Mouse (Mus musculus) embryo, embryonic 10.5 days (tissue): Measurements from ENCODE around the gene Pmis2.

ENCODE experiments used
- DNase-seq: peaks from one replicate; pipeline ENCODE4 v3.0.0-alpha.2; 2015; ENCODE audit warnings: low spot score

The Pmis2 gene

DNA sequence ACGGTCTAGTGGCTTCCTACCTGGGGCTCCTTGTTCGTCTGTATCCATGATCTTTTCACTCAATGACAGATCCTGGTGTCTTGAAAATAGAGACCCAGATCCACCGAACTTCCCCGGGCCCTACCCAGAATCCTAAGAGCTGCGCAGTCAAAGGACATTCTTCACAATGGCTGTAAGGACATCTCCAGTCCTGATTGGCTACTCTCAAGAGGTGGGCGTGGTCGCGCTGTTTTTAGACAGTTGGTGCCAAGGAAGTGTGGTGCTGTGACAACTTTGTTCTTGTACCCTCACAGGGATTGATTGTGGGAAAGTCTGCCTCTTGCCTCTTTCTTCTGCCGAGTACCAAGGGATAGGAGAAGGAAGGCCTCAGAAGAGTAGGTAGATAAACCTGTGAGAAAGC, at the start of gene Pmis2:
TSS of gene Pmis2 (minus strand) at position 126 of the 400 bp plus-strand sequence.
- DNase-seq = no peak

DNA sequence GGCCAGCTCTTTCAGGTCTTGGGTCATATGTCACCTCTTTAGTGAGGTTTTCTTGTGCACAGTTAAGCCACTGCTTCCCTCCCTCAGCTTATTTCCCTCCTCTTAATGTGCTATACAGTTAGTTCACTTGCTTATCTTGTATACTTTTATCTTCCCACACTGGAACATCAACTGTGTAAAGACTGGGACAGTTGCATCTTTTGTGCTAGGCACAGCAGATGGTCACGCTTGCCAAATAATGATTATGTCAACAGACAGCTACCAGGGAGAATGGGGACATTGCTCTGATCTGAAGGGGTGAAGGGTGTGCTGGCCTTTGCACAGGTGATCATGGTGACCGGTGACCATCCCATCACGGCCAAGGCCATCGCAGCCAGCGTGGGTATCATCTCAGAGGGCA, 48.3 kb upstream of the Pmis2 start:
- no peak for DNase-seq

DNA sequence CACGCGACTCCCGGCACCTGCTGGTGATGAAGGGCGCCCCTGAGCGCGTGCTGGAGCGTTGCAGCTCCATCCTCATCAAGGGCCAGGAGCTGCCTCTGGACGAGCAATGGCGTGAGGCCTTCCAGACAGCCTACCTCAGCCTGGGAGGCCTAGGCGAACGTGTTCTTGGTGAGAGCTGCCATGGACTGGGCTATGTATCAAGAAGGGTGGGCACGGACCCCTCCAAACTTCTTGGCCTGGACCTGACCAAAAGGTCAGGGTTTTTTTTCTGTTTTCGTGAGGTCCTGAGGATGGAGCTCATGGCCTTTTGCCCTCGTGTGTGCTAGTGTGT, 46.3 kb upstream of the Pmis2 start:
- DNase-seq = no peak

DNA sequence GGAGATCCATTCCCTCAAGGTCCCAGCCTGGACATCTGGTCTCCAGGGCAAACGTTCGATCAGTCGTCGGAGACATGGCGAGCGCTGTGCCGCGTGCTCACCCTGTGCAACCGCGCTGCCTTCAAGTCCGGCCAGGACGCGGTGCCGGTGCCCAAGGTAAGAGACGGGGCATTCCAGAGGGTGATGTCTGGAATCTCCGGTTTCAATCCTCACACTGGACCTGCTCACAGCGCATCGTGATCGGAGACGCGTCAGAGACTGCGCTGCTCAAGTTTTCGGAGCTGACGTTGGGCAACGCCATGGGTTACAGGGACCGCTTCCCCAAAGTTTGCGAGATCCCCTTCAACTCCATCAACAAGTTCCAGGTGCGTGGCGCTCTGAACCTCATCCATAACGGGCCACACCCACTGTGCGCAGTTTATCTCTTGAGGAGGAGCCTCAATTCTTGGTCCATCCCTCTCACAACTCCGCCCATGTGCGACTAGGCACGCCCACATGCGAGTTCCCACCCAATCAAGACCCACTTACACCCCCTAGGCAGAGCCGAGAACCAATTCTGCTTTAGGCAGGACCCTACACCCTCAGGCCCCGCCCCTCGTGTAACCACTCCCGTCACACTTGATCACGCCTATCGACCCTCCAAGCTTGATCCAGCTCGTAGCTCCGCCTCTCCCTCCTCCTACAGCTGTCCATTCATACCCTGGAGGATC, 45.8 kb upstream of the Pmis2 start:
- DNase-seq = peak; percentile 95

DNA sequence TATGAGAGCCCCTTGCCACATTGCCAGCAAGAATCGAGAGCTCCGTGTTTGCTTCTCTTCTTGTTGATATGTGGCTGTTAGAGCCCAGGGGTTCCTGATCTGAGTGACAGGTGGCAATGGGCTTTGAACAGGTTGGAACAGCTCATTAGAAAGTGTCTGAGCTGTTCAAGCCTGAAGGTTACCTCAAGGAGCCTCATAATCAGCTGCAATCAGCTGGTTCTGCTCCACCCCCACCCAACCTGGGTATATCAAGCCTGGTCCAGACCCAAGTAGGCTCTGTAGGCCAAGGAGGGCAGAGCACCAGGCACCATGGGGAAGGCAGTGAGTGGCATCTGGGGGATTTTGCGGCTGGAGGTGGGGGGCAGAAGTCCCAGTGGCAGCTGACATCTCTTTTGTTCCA, 40.5 kb upstream of the Pmis2 start, which contains the start of gene Atp4a:
TSS of gene Atp4a (plus strand) at position 268 of the 400 bp plus-strand sequence.
- DNase-seq = no peak

DNA sequence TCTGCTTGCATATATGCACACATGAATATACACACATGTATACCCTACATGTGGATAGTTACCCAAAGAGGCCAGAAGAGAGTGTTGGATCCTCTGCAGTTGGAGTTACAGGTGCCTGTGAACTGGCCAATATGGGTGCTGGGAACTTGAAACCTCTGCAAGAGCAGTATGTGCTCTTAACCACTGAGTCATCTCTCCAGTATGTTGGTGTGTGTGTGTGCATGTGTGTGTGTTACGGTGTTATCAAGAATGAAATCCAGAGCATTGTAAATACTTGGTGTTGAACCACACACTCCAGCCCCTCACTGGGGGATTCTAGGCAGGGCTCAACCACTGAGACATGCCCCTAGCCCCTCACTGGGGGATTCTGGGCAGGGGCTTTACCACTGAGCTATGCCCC, 36.0 kb upstream of the Pmis2 start:
- DNase-seq = no peak

DNA sequence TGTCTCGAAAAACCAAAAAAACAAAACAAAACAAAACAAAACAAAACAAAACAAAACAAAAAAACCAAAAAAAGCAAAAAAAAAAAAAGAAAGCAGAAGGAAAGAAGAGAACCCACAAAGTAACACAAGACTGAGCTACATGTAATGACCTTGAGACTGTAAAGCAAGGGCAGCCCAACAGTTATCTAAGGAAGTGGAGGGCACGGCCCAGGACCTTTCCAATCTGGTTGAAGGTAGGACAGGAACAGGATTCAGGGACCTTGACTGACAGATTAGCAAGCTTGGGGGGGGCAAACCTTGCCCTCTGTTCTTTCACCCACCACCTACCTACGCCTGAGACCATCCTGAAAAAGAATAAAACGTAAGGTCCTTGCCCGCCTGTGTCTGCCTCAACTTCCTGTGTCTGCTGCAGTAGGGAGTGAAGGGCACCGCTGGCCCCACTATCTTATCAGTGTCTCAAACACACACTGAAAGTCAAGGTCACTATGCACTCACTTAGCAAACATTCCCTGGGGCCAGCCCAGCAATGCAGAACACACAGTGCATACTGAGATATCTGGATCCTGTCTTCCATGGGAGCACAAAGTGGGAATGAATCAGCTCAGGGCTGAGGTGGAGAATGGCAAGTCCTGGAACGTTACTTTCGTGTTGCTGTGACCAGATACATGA, 34.9 kb upstream of the Pmis2 start:
- DNase-seq = no peak

DNA sequence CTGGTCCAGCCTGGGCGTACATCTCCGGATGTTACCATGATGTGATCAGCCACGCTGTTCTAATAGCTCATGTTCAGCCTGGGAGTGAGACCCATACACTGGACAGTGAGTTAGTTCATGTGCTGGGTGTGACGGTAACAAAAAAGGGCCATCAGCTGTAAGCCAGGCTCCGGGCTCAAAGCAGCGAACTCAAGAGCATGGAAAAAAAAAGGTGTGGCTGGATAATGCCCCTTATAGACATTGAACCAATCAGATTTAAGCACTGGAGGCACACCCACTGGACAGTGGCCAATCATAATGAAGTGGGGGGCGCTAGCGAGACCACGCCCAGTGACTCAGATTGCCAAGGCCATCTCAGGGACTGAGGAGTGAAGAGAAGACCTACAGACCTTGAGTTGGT, 27.2 kb upstream of the Pmis2 start, which contains the start of gene 2200002J24Rik:
TSS of gene 2200002J24Rik (plus strand) at position 338 of the 400 bp plus-strand sequence.
- peak; percentile 43 for DNase-seq

DNA sequence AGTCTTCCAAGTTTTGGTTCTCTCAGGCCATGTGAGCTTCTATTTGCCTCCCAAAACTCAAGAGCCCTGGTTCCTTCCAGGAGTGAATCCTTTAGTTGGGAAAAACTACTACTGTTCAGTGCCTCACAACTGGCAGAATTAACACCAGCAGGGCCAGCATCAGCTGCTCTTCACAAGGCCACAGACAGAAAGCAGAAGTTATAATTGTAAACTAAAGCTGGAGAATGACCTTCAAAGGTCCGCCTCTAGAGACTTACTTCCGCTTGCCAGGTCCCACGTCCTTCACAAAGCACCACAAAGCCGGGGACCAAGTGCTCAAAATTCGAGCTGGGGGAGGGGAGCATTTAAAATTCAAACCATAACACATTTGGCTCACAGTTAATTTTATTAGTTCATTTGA, 26.7 kb upstream of the Pmis2 start:
- no peak for DNase-seq

DNA sequence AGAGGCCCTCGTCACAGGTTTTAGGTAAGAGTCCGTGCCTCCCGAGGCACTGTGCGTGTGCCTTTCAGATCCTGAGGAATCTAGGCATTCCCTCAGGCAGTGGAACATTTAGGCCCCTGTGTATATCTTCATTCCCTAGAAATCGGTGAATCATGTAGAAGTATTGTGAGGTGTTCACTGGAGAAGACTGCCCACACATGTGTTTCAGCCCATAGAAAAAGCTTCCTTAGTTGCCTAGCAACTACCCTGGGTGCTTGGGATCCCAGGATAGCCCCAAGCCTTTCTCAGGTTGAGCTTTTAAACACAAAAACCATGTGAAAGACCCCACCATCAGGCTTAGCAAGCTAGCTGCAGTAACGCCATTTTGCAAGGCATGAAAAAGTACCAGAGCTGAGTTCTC, 16.9 kb upstream of the Pmis2 start:
- DNase-seq = no peak

DNA sequence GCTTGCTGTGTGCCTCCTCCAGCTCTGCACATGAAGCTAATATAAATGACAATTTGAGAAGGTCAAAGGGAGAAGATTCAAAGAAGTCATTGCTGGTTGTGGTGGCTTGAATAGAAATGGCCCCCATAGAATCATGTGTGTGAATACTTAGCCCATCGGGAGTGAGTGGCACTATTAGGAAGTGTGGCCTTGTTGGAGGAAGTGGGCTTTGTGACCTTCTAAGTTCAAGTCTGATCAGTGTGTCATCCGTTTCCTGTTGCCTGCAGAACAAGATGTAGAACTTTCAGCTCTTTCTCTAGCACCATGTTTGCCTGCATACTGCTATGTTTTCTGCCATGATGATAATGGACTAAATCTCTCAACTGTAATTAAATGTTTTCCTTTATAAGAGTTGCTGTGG, 12.0 kb upstream of the Pmis2 start:
- DNase-seq = no peak

DNA sequence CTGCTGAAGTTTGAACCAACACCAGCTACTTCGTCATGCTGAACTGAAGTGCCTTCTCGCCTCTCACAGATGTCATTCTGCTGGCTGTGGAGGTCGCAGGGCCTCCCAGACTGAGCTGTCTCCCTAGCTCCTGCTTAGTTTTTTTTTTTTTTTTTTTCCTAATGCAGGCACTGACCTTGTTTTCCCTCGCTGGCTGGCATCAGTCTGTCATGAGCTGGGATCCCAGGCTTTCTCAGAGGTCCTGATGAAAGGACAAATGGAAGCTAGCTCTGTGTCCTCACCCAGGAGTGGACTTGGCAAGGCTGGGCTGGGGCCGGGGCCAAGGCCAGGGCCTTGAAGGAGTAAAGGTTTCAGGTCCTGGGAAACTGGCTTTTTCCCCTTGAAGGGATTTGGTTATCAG, 10.5 kb upstream of the Pmis2 start:
- no peak for DNase-seq

DNA sequence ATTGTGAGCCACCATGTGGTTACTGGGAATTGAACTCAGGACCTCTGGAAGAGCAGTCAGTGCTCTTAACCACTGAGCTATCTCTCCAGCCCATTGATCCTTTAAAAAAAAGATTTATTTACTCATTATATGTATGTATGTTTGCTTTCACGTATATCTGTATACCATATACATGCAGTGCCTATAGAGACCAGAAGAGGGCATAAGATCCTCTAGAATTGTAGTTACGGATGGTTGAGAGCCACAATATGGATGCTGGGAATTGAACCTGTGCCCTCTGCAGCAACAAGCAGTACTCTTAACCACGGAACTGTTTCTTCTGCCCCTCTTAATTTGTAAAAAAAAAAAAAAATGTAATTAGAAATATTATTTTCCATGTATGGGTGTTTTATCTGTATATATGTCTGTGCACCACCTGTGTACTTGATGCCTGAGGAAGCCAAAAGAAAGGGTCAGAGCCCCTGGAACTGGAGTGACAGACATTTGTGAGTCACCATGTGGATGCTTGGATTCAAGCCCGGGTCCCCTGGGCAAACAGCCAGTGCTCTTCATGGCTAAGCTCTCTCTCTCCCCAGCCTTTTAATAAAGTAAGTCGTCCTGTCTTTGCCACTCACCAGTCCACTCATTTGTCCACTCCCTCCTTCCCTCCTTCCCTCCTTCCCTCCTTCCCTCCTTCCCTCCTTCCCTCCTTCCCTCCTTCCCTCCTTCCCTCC, 7.0 kb upstream of the Pmis2 start:
- peak; percentile 7 for DNase-seq

DNA sequence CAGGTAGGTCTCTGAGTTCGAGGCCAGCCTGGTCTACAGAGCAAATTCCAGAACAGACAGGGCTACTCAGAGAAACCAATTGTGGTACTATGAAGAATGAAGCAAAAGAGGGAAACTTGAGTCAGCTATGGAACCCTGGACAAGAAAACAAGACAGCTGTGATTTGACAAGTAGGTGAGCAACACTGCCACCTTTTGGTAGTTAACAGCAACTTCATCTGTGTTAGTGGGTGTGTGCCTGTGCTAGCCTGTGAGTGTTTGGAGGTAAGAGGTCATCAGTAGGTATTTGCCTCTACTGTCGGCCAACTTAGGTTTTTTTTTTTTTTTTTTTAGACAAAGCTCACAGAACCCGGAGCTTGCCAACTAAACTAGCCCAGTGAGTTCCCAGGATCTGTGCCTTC, 2.2 kb downstream of the Pmis2 start:
- peak; percentile 48 for DNase-seq

DNA sequence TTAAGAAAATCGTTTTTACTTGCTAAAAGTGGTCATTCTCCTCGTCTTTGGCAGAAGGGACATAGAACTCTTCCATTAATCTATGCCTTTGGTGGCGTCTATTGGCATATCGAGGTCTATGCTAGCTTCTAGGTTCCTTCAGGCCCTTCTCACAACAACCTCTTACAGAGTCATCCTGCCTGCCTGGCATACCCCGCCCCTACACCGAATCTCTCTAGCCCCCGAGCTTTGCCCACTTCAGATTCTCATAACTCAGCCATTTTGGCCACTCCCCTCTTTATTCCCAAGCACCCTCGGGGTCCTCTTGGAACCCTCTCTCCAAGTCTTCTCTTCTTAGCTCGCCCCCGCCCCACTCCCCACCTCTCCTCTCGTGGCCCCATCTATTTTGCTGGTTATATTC, 6.1 kb downstream of the Pmis2 start:
- no peak for DNase-seq

DNA sequence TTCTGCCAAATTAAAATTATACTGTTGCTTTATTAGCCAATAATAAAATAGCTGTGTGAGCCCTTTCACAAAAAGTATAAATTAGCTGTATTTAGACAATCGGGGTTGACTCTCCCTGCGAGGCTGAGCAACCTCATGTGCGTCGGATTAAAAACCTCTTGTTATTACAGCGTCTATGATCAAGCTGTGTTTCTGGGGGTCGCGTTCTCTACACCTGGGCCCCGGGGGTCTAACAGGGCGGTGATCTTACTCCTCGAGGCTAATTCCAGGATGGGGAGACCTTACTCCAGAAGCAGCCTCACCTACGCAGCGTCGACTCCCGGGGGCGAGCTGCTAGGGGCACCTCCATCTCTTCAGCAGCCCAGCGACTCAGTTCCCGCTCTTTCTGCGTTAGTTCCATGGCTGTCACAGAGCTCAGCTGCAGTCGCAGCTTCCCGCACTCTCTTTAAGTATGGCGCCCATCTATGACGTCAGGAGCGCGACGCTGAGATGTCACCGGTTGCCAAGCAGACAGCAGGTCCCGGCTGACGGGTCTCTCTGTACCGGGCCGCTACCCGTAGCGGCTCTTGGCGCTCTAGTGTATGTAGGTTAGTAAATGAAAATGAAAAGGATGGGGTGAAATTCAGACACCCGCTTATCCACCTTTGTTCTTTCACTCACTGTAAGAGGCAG, 6.7 kb downstream of the Pmis2 start, which contains the start of gene Haus5:
TSS of gene Haus5 (minus strand) at position 466 of the 672 bp plus-strand sequence.
- peak; percentile 97 for DNase-seq

DNA sequence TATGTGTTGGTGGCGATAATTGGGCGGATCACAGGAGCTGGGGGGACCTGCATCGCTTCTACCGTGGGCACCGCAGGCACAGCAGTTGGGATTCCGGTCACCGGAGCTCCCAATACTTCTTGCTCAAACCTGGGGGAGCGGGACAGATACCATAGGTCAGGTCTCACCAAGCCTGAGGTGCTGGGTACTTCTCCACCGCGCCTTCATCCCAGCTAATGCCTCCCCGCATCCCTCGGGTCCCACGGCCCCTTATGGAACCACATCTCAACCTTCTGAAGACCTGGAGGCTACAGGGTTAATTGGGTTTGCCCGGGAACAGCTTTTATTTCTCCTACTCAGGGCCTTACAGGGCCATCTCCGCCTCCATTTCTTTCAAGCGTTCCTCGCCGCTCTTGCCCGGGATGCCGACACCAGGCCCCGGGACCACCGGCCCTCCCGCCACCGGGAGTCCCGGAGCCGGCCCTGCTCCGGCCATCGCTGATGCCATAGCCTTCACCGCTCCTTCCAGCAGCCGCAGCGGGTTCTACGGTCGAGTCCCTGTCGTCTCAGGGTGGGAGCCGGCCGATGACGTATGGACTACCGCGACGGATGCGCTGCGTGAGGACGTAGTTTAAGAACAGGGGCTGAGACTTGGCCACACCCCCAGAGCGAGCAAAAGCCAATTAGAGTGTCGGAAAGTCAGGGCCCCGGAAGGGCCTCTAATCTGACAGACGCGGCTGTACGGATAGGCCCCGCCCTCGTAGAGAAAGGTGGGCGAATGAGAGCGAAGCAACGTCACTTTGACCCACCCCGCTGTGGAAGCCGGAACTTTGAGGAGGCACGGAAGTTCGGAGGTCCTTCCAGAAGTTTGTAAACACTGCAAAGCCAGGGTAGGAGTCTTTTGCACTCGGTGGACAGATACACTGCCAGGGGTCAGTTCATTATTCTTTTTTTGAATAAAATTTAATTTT, 21.5 kb downstream of the Pmis2 start, which contains the start of gene Rbm42:
TSS of gene Rbm42 (minus strand) at position 727 of the 950 bp plus-strand sequence.
- DNase-seq = peak; percentile 100

DNA sequence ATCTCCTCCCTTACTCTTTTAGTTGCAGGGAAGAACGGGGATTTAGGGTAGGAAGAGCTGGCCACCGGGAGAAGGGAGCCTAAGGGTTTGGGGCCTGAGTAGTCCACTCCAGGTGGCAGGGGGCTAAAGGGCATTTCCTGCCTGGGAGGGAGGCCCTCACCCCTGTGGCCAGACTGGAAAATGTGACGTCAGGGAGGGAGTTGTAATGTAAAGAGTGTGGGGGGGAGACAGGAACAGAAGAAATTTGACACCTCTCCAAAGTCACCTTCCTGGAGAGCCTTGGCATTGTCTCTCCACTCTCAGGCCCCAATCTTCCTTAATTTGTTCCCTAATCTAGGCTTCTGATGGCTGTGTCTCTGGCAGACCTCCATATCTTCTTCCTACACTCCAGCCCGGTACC, 32.3 kb downstream of the Pmis2 start:
- peak; percentile 41 for DNase-seq

DNA sequence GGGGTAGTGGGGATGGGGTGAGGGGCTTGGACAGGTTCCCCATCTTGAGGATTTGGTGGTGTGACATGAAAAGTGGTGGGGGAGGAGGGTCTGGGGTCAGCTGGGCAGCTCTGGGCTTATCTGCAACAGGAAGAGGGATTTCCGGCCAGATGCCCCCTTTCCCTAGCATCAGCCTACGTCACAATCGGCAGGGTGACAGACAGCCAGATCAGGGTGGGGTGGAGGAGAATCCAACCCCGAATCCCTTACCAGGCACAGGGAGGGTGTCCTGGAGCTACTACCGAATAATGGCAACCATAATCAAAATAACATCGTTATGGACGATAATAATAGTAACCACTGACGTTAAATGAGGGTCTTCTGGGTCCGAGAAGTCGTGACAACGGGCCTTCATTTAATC, 35.0 kb downstream of the Pmis2 start:
- no peak for DNase-seq

DNA sequence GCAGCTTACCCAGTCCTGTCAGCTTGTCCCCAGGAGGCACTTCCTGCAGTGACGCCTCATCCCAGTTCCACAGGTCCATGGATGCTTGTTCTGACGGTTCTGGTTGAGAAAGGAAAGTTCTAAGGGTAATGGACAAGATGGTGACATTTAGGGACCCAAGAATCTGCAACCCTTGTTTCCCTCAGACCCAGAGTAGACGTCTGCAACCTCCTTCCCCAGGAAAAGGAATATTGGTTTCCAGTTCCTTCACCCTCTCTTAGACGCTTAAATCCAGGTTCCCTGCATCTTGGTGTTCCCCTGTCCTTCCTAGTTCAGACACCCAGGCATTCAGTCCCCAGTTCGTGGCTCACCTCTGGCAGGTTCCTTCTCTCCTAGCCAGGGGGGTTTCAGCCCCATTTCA, 35.7 kb downstream of the Pmis2 start, which contains the start of gene Etv2:
TSS of gene Etv2 (minus strand) at position 101 of the 400 bp plus-strand sequence.
- DNase-seq = no peak

DNA sequence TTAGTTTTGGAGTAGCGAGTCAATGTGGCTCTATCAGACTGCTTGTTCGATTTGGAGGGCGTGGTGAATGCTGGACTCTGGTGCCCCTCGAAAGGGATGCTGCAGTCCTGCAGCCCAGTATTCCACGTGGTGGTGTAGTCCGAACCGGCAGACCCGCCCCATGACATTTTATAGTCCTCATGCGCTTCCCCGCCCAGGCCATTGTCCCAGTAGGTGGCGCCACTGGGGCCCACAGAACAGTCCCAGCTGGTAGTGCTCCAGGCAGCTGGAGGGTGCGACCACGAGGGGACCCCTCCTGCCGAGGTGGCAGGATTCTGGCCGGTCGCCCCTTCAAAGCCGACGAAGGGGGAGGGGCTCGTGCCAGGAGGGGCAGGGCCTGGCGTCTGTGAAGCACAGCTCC, 36.8 kb downstream of the Pmis2 start:
- DNase-seq = peak; percentile 81
